Mouse (Mus musculus) lung, embryonic 15.5 days (tissue): Measurements from ENCODE around the gene Myh6. TPM values are rescaled to one million over a fixed set of nuclear protein-coding genes. Genes with fewer than 3 reads are reported as not detected.
"Not testable (repeated sequence)": the region's sequence is repeated elsewhere in the genome, so short reads cannot be mapped to it uniquely, and the experiment has no call there.

ENCODE experiments used
- ATAC-seq: fragments of 200-750 bp; cut with Nextera tagmentation; 2 replicates; pipeline ENCODE4 v1.8.0; 2017; ENCODE audit warnings: moderate number of reproducible peaks, borderline replicate concordance; ENCODE audit not compliant: low FRiP score, low TSS enrichment; ENCODE audit errors: extremely low read depth
- H3K27ac ChIP-seq: fragments of 300-500 bp; sonication (generic); 2 replicates; pipeline ENCODE4 v1.5.1; 2015; ENCODE audit warnings: moderate library complexity, mild to moderate bottlenecking, inconsistent platforms
- H3K27me3 ChIP-seq: fragments of 300-500 bp; sonication (generic); 2 replicates; pipeline ENCODE4 v1.6.1; 2015; ENCODE audit warnings: inconsistent platforms
- H3K36me3 ChIP-seq: fragments of 300-500 bp; sonication (generic); 2 replicates; pipeline ENCODE4 v1.6.1; 2015; ENCODE audit warnings: inconsistent platforms
- H3K4me1 ChIP-seq: fragments of 300-500 bp; sonication (generic); 2 replicates; pipeline ENCODE4 v1.6.1; 2015; ENCODE audit warnings: inconsistent platforms
- H3K4me2 ChIP-seq: fragments of 300-500 bp; sonication (generic); 2 replicates; pipeline ENCODE4 v1.6.1; 2015; ENCODE audit warnings: inconsistent platforms, mild to moderate bottlenecking, moderate library complexity
- H3K4me3 ChIP-seq: fragments of 300-500 bp; sonication (generic); 2 replicates; pipeline ENCODE4 v1.5.1; 2015; ENCODE audit warnings: mild to moderate bottlenecking, inconsistent platforms
- H3K9ac ChIP-seq: fragments of 300-500 bp; sonication (generic); 2 replicates; pipeline ENCODE4 v1.6.1; 2015; ENCODE audit warnings: inconsistent platforms
- H3K9me3 ChIP-seq: fragments of 300-500 bp; sonication (generic); 2 replicates; pipeline ENCODE4 v1.6.1; 2016; ENCODE audit warnings: inconsistent platforms
- WGBS: fragments of 180-500 bp; shearing (Covaris S2); methylation state at CpG from one replicate; pipeline ENCODE4 v1.1.7; 2015; 5-methylcytosine and 5-hydroxymethylcytosine counted together
- polyA plus RNA-seq: library from polyadenylated mRNA; unstranded; fragments of >200 nt; fragmentation: Nextera tagmentation; extraction: Ambion mirVana; gene quantifications from 2 replicates; pipeline ENCODE4 v1.2.1, GENCODE M21; 2015

The Myh6 gene
- polyA plus RNA-seq, 1 experiment from 2014 or later, result 166 TPM

GRCm38 (mm10) chr14:54993636-54994035, 26.9 kb upstream of the Myh6 start:
- WGBS, result 34% methylated on average over 10 of the region's 10 CpGs
- peaks cover 29% of the 10 kb centered on the region for H3K4me1 ChIP-seq
- no peaks in the 10 kb centered on the region for H3K9me3 ChIP-seq
- H3K36me3 ChIP-seq, result no peaks in the 10 kb centered on the region
- peak overlapping the region; percentile 82 for H3K27ac ChIP-seq
- H3K27me3 ChIP-seq, result no peaks in the 10 kb centered on the region
- peak overlapping the region; percentile 16; the same call in 1 of the 2 replicates for H3K9ac ChIP-seq
- H3K4me2 ChIP-seq, result peak overlapping the region; percentile 31; the same call in 1 of the 2 replicates
- no peak overlapping the region for H3K4me3 ChIP-seq
- peak; percentile 60 for ATAC-seq

- Histone ChIP-seq H3K36me3 (no peaks in the 10 kb centered on the region), H3K4me1 (peaks cover 26% of the 10 kb centered on the region), H3K9ac (no peak overlapping the region), H3K4me2 (no peak overlapping the region), H3K9me3 (no peaks in the 10 kb centered on the region), H3K27ac (no peak overlapping the region), H3K27me3 (no peaks in the 10 kb centered on the region), H3K4me3 (no peak overlapping the region)
- WGBS, result 89% methylated on average over 10 of the region's 10 CpGs
- ATAC-seq, result no peak
Observed at GRCm38 (mm10) chr14:54992196-54992595, 25.5 kb upstream of the Myh6 start.

- no peaks in the 10 kb centered on the region for H3K36me3 ChIP-seq
- no peak overlapping the region for H3K4me2 ChIP-seq
- H3K9me3 ChIP-seq, result no peaks in the 10 kb centered on the region
- H3K27me3 ChIP-seq, result no peaks in the 10 kb centered on the region
- ATAC-seq, result no peak
- H3K4me3 ChIP-seq, result no peak overlapping the region
- H3K9ac ChIP-seq, result no peak overlapping the region
- H3K4me1 ChIP-seq, result peaks cover 19% of the 10 kb centered on the region
- H3K27ac ChIP-seq, result no peak overlapping the region
- WGBS, result 80% methylated on average over 8 of the region's 8 CpGs
Observed at GRCm38 (mm10) chr14:54989886-54990441, 23.2 kb upstream of the Myh6 start.

GRCm38 (mm10) chr14:54988882-54989281, 22.2 kb upstream of the Myh6 start:
- 81% methylated on average over 13 of the region's 13 CpGs for WGBS
- H3K4me1 ChIP-seq, result peaks cover 9% of the 10 kb centered on the region
- H3K4me3 ChIP-seq, result no peak overlapping the region
- no peak for ATAC-seq
- no peak overlapping the region for H3K9ac ChIP-seq
- no peak overlapping the region for H3K4me2 ChIP-seq
- H3K27ac ChIP-seq, result no peak overlapping the region
- H3K9me3 ChIP-seq, result no peaks in the 10 kb centered on the region
- H3K36me3 ChIP-seq, result no peaks in the 10 kb centered on the region
- no peaks in the 10 kb centered on the region for H3K27me3 ChIP-seq

GRCm38 (mm10) chr14:54988350-54988874, 21.7 kb upstream of the Myh6 start:
- H3K36me3 ChIP-seq, H3K9me3 ChIP-seq, H3K4me2 ChIP-seq, H3K9ac ChIP-seq, H3K27me3 ChIP-seq, H3K4me3 ChIP-seq, ATAC-seq, H3K4me1 ChIP-seq, H3K27ac ChIP-seq: not testable (repeated sequence)
- 90% methylated on average over 9 of the region's 9 CpGs for WGBS

DNA sequence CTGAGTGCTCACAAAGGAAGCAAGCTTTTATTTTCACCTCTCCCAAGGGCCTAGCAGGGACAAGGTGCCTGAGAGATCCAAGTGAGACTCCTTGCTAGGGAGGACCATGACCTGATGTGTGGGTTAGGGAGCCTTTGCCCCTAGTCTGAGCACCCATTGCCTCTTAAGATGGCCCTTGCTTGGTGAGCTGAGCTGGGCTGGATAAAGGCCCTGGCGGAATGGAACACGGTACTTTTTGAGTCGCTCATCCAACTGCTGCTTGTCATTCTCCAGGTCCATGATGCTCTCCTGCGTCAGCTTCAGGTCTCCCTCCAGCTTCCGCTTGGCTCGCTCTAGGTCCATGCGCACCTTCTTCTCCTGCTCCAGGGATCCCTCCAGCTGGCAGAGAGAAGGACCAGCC, 15.2 kb upstream of the Myh6 start:
- H3K27ac ChIP-seq, result no peak overlapping the region
- no peak overlapping the region for H3K4me2 ChIP-seq
- no peaks in the 10 kb centered on the region for H3K36me3 ChIP-seq
- no peak for ATAC-seq
- no peak overlapping the region for H3K4me3 ChIP-seq
- H3K9me3 ChIP-seq, result no peaks in the 10 kb centered on the region
- H3K9ac ChIP-seq, result no peak overlapping the region
- 95% methylated on average over 7 of the region's 7 CpGs for WGBS
- H3K4me1 ChIP-seq, result no peaks in the 10 kb centered on the region
- H3K27me3 ChIP-seq, result no peaks in the 10 kb centered on the region

GRCm38 (mm10) chr14:54978664-54979063, 11.9 kb upstream of the Myh6 start:
- Histone ChIP-seq H3K9ac (no peak overlapping the region), H3K36me3 (no peaks in the 10 kb centered on the region), H3K4me2 (no peak overlapping the region), H3K9me3 (no peaks in the 10 kb centered on the region), H3K4me1 (no peaks in the 10 kb centered on the region), H3K4me3 (no peak overlapping the region), H3K27ac (no peak overlapping the region), H3K27me3 (no peaks in the 10 kb centered on the region)
- 83% methylated on average over 8 of the region's 8 CpGs for WGBS
- ATAC-seq, result no peak

DNA sequence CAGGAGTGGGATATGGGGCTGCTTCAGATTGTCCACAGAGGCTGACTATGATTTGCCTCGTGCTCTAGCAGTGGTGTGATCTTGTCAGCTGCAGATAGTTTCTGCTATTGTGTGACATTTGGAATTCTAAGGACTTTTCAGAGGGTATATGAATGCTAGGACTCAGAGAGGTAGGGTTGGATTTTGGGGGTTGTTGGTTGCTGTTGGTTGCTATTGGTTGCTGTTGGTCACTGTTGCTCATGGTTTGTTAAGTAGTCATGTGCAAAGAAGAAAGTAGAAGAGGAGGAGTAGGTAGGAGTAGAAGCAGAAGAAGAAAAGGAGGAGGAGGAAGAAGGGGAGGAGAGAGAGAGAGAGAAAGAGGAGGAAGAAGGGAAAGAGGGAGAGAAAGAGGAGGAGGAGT, 9.9 kb upstream of the Myh6 start, which contains the start of gene Gm17428:
Gene Gm17428, plus strand, starts transcription at position 301 of the 400 bp plus-strand sequence.
- WGBS, result 40% methylated on average over 1 of the region's 1 CpGs
- Histone ChIP-seq H3K36me3 (no peaks in the 10 kb centered on the region), H3K9ac (no peak within 1 kb of the TSS), H3K4me1 (no peaks in the 10 kb centered on the region), H3K4me3 (no peak within 1 kb of the TSS), H3K9me3 (no peaks in the 10 kb centered on the region), H3K27ac (no peak within 1 kb of the TSS), H3K4me2 (no peak within 1 kb of the TSS), H3K27me3 (no peaks in the 10 kb centered on the region)
- ATAC-seq, result no peak

GRCm38 (mm10) chr14:54974068-54974791, 7.5 kb upstream of the Myh6 start:
- Histone ChIP-seq H3K27me3 (no peaks in the 10 kb centered on the region), H3K27ac (no peak overlapping the region), H3K4me1 (no peaks in the 10 kb centered on the region), H3K9ac (no peak overlapping the region), H3K4me2 (no peak overlapping the region), H3K4me3 (no peak overlapping the region), H3K36me3 (no peaks in the 10 kb centered on the region), H3K9me3 (no peaks in the 10 kb centered on the region)
- WGBS, result 75% methylated on average over 6 of the region's 6 CpGs
- no peak for ATAC-seq

DNA sequence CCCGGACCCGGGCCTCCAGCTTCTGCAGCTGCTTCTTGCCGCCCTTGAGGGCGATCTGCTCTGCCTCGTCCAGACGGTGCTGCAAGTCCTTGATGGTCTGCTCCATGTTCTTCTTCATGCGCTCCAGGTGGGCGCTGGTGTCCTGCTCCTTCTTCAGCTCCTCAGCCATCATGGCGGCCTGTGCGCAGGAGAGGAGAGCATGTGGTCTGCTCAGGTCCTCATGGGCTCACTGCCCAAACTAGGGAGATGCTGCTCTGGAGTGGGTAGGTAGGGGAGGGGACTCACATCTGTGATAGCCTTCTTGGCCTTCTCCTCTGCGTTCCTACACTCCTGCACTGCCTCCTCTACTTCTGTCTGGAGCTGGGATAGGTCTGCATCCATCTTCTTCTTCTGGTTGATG, 6.1 kb upstream of the Myh6 start:
- not testable (repeated sequence) for H3K4me3 ChIP-seq, H3K4me1 ChIP-seq, ATAC-seq, H3K27me3 ChIP-seq, H3K4me2 ChIP-seq, H3K36me3 ChIP-seq, H3K9ac ChIP-seq, H3K27ac ChIP-seq, H3K9me3 ChIP-seq
- 91% methylated on average over 10 of the region's 11 CpGs for WGBS

GRCm38 (mm10) chr14:54968344-54968743, 1.6 kb upstream of the Myh6 start:
- Histone ChIP-seq H3K9me3 (no peaks in the 10 kb centered on the region), H3K27me3 (no peaks in the 10 kb centered on the region), H3K36me3 (no peaks in the 10 kb centered on the region), H3K4me3 (no peak overlapping the region), H3K27ac (no peak overlapping the region), H3K4me1 (no peaks in the 10 kb centered on the region), H3K4me2 (no peak overlapping the region), H3K9ac (no peak overlapping the region)
- ATAC-seq, result no peak

GRCm38 (mm10) chr14:54967874-54968273, 1.1 kb upstream of the Myh6 start:
- no peaks in the 10 kb centered on the region for H3K4me1 ChIP-seq
- no peak overlapping the region for H3K27ac ChIP-seq

More at GRCm38 (mm10) chr14:54967874-54968273, 1.1 kb upstream of the Myh6 start:
- ATAC-seq, result no peak; the same call in 1 of the 2 replicates
- no peaks in the 10 kb centered on the region for H3K27me3 ChIP-seq
- 81% methylated on average over 3 of the region's 3 CpGs for WGBS
- no peak overlapping the region for H3K9ac ChIP-seq
- no peak overlapping the region for H3K4me2 ChIP-seq
- no peaks in the 10 kb centered on the region for H3K36me3 ChIP-seq
- H3K4me3 ChIP-seq, result no peak overlapping the region
- no peaks in the 10 kb centered on the region for H3K9me3 ChIP-seq
